Mouse (Mus musculus): ENCODE results near the gene Hist1h1c.

- no peak for TF ChIP-seq MAFK (IDR thresholded peaks at IDR 0.05; ENCODE audit: insufficient read depth, low read depth, low read length)
- TF ChIP-seq ZNF384 (IDR thresholded peaks at IDR 0.05; ENCODE audit: low read depth, low read length) = no peak
- TF ChIP-seq HCFC1 (IDR thresholded peaks at IDR 0.05; ENCODE audit: borderline replicate concordance, insufficient read depth, low read length) = no peak
- TF ChIP-seq CHD2 (IDR thresholded peaks at IDR 0.05; ENCODE audit: low read depth, low read length) = no peak
- TF ChIP-seq ZC3H11A (IDR thresholded peaks at IDR 0.05; ENCODE audit: borderline replicate concordance, low read depth, low read length) = no peak
Observed at GRCm38 (mm10) chr13:23688956-23689355, 49.7 kb upstream of the Hist1h1c start.
